Mouse (Mus musculus) midbrain, embryonic 14.5 days (tissue): ENCODE data around the gene Mknk1. TPM values are rescaled to one million over a fixed set of nuclear protein-coding genes. Genes with fewer than 3 reads are reported as not detected.

Source experiments
- ATAC-seq: fragments of 200-750 bp; cut with Nextera tagmentation; 2 replicates; pipeline ENCODE4 v1.8.0; 2017; ENCODE audit warnings: moderate number of reproducible peaks, moderate library complexity; ENCODE audit not compliant: low FRiP score, low TSS enrichment
- DNase-seq: peaks from one replicate; pipeline ENCODE4 v3.0.0-alpha.2; 2015
- H3K27ac ChIP-seq: fragments of 300-500 bp; sonication (generic); replicated peaks from 2 replicates; pipeline ENCODE4 v1.5.1; 2014; ENCODE audit warnings: mild to moderate bottlenecking, low read depth, low read length, moderate library complexity
- H3K27me3 ChIP-seq: fragments of 300-500 bp; sonication (generic); 2 replicates; pipeline ENCODE4 v1.6.1; 2014; ENCODE audit warnings: low read length, control low read depth, mixed read lengths; ENCODE audit not compliant: control insufficient read depth, insufficient read depth
- H3K36me3 ChIP-seq: fragments of 300-500 bp; sonication (generic); 2 replicates; pipeline ENCODE4 v1.6.1; 2014; ENCODE audit warnings: low read length, control low read depth; ENCODE audit not compliant: control insufficient read depth, insufficient read depth
- H3K4me1 ChIP-seq: fragments of 300-500 bp; sonication (generic); 2 replicates; pipeline ENCODE4 v1.6.1; 2014; ENCODE audit warnings: mild to moderate bottlenecking, antibody characterized with exemption, low read length, control low read depth; ENCODE audit not compliant: control insufficient read depth, insufficient read depth
- H3K4me2 ChIP-seq: fragments of 300-500 bp; sonication (generic); 2 replicates; pipeline ENCODE4 v1.6.1; 2014; ENCODE audit warnings: mild to moderate bottlenecking, low read length, moderate library complexity
- H3K4me3 ChIP-seq: fragments of 300-500 bp; sonication (generic); replicated peaks from 2 replicates; pipeline ENCODE4 v1.5.1; 2014; ENCODE audit warnings: low read depth, low read length
- H3K9ac ChIP-seq: fragments of 300-500 bp; sonication (generic); replicated peaks from 2 replicates; pipeline ENCODE4 v1.6.1; 2014; ENCODE audit warnings: mild to moderate bottlenecking, low read length, moderate library complexity
- H3K9me3 ChIP-seq: fragments of 300-500 bp; sonication (generic); 2 replicates; pipeline ENCODE4 v1.6.1; 2016; ENCODE audit warnings: low read length, control low read depth, mixed read lengths; ENCODE audit not compliant: control insufficient read depth
- WGBS: fragments of 180-500 bp; shearing (Covaris S2); extraction: QIAGEN DNeasy Blood & Tissue Kit; methylation state at CpG from one replicate; pipeline ENCODE4 v1.1.7; 2014; 5-methylcytosine and 5-hydroxymethylcytosine counted together
- polyA plus RNA-seq: library from polyadenylated mRNA; unstranded; fragments of >200 nt; fragmentation: Nextera tagmentation; extraction: Ambion mirVana; gene quantifications from 2 replicates; pipeline ENCODE4 v1.2.1, GENCODE M21; 2014

Gene Mknk1
- polyA plus RNA-seq, 1 experiment from 2014 or later, result 18.0 TPM

- Histone ChIP-seq H3K27me3 (peaks cover 14% of the 10 kb centered on the region), H3K4me3 (no peak overlapping the region), H3K4me2 (no peak overlapping the region), H3K9me3 (no peaks in the 10 kb centered on the region), H3K36me3 (no peaks in the 10 kb centered on the region), H3K27ac (no peak overlapping the region), H3K9ac (no peak overlapping the region), H3K4me1 (peaks cover 26% of the 10 kb centered on the region)
- ATAC-seq (peak; percentile 65), DNase-seq (peak; percentile 78)
- 2% methylated on average over 7 of the region's 7 CpGs for WGBS
Observed at GRCm38 (mm10) chr4:115908641-115909040, 69.6 kb downstream of the Mknk1 start.

- no peaks in the 10 kb centered on the region for H3K9me3 ChIP-seq
- peaks cover 7% of the 10 kb centered on the region; the same call in 1 of the 2 replicates for H3K4me1 ChIP-seq
- no peak overlapping the region for H3K4me2 ChIP-seq
- no peaks in the 10 kb centered on the region for H3K36me3 ChIP-seq
- H3K27ac ChIP-seq, result no peak overlapping the region
- no peak overlapping the region for H3K9ac ChIP-seq
- no peak for ATAC-seq
- DNase-seq, result no peak
- WGBS, result 4% methylated on average over 4 of the region's 4 CpGs
- H3K4me3 ChIP-seq, result no peak overlapping the region
- peaks cover 8% of the 10 kb centered on the region for H3K27me3 ChIP-seq
Observed at GRCm38 (mm10) chr4:115911586-115911985, 72.6 kb downstream of the Mknk1 start.

GRCm38 (mm10) chr4:115919911-115920310 is 80.9 kb downstream of the Mknk1 start:
- no peaks in the 10 kb centered on the region for H3K27me3 ChIP-seq
- 67% methylated on average over 16 of the region's 16 CpGs for WGBS
- ATAC-seq, result no peak

GRCm38 (mm10) chr4:115922688-115923087 is 83.7 kb downstream of the Mknk1 start:
- 94% methylated on average over 5 of the region's 5 CpGs for WGBS
- no peaks in the 10 kb centered on the region for H3K27me3 ChIP-seq

More at GRCm38 (mm10) chr4:115919911-115920310, 80.9 kb downstream of the Mknk1 start:
- Histone ChIP-seq H3K9ac (no peak overlapping the region), H3K36me3 (no peaks in the 10 kb centered on the region), H3K27ac (no peak overlapping the region), H3K4me2 (no peak overlapping the region), H3K4me3 (no peak overlapping the region), H3K4me1 (no peaks in the 10 kb centered on the region), H3K9me3 (no peaks in the 10 kb centered on the region)
- DNase-seq, result no peak

DNA sequence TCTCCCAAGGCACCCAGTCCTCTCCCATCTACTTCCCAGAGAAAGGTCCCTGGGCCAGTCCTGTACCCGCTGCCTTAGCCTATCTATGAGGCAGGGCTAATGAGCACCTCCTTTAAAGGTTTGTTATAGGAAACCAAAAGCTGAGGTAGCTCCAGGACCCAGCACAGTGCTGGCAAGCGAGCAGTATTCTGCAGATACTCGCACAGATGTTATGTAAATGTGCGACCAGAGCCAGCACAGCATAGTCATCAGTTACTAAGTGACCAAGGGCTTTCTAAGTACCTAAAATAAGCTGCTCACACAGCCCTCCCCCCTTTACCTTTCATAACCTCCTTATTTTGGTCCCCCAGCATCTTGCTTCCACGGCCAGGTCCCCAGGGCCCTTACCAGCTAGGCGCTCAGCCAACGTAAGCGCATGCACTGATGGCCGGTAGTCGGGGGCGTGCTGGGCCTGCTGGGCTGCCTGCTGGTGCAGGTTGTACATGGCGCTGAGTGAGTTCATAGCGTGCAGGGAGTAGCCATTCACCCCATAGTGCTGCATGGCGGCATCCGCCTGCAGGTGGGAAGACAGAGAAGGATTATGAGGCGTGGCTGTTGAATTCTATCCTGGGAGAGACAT is 84.4 kb downstream of the Mknk1 start:
- WGBS, result 84% methylated on average over 16 of the region's 16 CpGs

More at GRCm38 (mm10) chr4:115922688-115923087, 83.7 kb downstream of the Mknk1 start:
- H3K4me3 ChIP-seq, result no peak overlapping the region
- ATAC-seq, result no peak
- H3K9me3 ChIP-seq, result no peaks in the 10 kb centered on the region
- no peak overlapping the region for H3K27ac ChIP-seq
- H3K9ac ChIP-seq, result no peak overlapping the region
- H3K36me3 ChIP-seq, result no peaks in the 10 kb centered on the region
- no peak for DNase-seq
- no peaks in the 10 kb centered on the region for H3K4me1 ChIP-seq
- H3K4me2 ChIP-seq, result no peak overlapping the region

DNA sequence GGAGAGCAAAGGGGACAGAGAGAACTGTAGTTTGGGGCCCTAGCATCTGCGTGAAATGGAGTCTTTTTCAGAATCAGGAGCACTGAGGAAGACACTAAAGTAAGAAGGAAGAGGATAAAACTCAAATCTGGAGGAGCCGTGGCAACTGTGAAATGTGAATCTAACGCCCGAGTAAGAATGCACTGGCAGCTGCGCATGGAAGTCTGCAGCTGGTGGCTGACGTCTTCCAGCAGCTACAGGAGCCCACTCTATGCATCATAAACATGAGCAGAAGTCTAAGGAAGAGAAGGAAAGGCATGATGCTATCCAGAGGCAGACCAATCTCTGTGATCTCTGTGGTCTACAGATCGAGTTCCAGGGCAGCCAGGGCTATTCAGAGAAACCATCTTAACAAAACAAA is 88.6 kb downstream of the Mknk1 start:
- Histone ChIP-seq H3K27ac (no peak overlapping the region), H3K4me1 (no peaks in the 10 kb centered on the region), H3K27me3 (peaks cover 14% of the 10 kb centered on the region; the same call in 1 of the 2 replicates), H3K36me3 (no peaks in the 10 kb centered on the region), H3K4me3 (no peak overlapping the region), H3K9ac (no peak overlapping the region), H3K4me2 (no peak overlapping the region), H3K9me3 (no peaks in the 10 kb centered on the region)
- no peak for ATAC-seq
- no peak for DNase-seq
- WGBS, result 81% methylated on average over 7 of the region's 7 CpGs

More for the DNA sequence above, 84.4 kb downstream of the Mknk1 start:
- Histone ChIP-seq H3K27ac (no peak overlapping the region), H3K9ac (no peak overlapping the region), H3K27me3 (no peaks in the 10 kb centered on the region), H3K4me2 (no peak overlapping the region), H3K9me3 (no peaks in the 10 kb centered on the region), H3K4me1 (no peaks in the 10 kb centered on the region), H3K4me3 (no peak overlapping the region), H3K36me3 (no peaks in the 10 kb centered on the region)
- DNase-seq (no peak), ATAC-seq (no peak)

Other genes starting within 250 kb of the Mknk1 start
- gene Cyp4a32, start 238.2 kb upstream of the Mknk1 start, polyA plus RNA-seq, result not detected in 2 replicates
- gene Cyp4b1, start 191.5 kb upstream of the Mknk1 start, polyA plus RNA-seq, result 0.54 and 0.67 TPM in 2 replicates
- 16.3 and 25.4 TPM in 2 replicates for gene Efcab14, start 101.5 kb upstream of the Mknk1 start, polyA plus RNA-seq
- gene Tex38, start 58.2 kb upstream of the Mknk1 start, polyA plus RNA-seq, result 0.28 and 0.37 TPM in 2 replicates
- gene Atpaf1, start 54.4 kb upstream of the Mknk1 start, polyA plus RNA-seq, result 37.8 and 44.3 TPM in 2 replicates
- 2.5 and 4.1 TPM in 2 replicates for gene Mob3c, start 11.1 kb upstream of the Mknk1 start, polyA plus RNA-seq
- gene Kncn, start 45.2 kb downstream of the Mknk1 start, polyA plus RNA-seq, result 0.15 and 0.24 TPM in 2 replicates
- not detected in 2 replicates for gene 6430628N08Rik, start 51.5 kb downstream of the Mknk1 start, polyA plus RNA-seq
- 8.2 and 8.5 TPM in 2 replicates for gene Dmbx1, start 100.7 kb downstream of the Mknk1 start, polyA plus RNA-seq
- gene Faah, start 178.7 kb downstream of the Mknk1 start, polyA plus RNA-seq, result 15.5 and 17.5 TPM in 2 replicates
- gene Nsun4, start 214.7 kb downstream of the Mknk1 start, polyA plus RNA-seq, result 11.5 and 13.6 TPM in 2 replicates
- gene Uqcrh, start 235.9 kb downstream of the Mknk1 start, polyA plus RNA-seq, result 405 and 483 TPM in 2 replicates
- 72.6 and 75.2 TPM in 2 replicates for gene Lrrc41, start 236.1 kb downstream of the Mknk1 start, polyA plus RNA-seq